Mouse (Mus musculus): ENCODE measurements around the gene Ly6g6d.

The Ly6g6d gene

DNA sequence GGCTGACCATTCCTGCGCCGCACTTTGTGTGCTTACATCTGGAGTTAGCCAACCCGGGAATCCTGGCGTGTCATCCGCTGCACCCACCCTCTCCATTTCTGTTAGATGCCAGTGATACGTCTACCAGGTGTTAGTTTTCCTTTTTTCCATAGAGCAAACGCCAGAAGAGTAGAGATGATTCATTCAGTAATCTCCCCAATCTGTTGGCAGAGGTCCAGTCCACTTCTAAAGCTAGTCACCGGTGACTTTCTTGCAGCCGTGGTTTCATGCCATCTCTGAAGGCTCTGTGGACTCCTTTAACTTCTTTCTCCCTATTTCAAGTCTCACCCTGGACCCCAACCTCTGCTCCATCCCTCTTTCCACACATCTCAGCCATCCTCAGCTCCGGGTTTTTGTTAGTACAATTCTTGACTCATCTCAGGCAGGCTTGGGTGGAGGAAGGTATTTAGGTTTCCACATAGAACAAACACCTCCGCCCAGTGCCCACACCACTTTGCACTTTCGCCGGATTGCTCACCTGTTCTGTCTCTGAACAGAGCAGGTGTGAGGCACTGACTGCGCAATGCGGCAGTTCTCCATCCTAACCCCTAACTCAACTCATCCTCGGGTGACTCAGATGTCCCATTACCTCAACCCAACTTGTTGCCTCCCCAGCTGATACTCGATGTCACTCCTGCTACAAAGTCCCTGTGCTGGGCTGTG is 9.5 kb downstream of the Ly6g6d start:
- DNase-seq (ENCODE audit: low spot score in 2 of 2): no peak

DNA sequence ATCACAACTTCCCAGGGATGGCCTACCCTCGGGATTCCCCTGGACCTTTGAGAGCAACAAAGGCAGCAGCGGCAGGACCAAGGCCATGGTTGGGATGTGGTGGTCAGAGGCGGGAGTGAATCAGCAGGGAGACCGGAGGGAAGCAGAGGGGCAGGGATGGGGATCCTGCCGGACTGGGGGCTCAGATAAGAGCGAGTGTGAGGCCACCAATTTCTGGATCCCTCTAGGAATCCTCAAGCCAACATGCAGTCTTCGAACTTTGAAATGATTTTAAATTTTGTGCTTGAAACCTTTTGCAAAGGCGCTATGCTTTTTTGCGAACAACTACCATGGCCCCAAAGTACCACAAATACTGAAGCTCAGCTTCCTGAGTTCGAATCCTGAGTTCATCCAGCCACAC is 11.8 kb downstream of the Ly6g6d start, which contains the start of gene Mpig6b:
Mpig6b (minus strand) TSS at position 101 of the 400 bp plus-strand sequence.
- no peak for DNase-seq (ENCODE audit: low spot score in 2 of 2)

DNA sequence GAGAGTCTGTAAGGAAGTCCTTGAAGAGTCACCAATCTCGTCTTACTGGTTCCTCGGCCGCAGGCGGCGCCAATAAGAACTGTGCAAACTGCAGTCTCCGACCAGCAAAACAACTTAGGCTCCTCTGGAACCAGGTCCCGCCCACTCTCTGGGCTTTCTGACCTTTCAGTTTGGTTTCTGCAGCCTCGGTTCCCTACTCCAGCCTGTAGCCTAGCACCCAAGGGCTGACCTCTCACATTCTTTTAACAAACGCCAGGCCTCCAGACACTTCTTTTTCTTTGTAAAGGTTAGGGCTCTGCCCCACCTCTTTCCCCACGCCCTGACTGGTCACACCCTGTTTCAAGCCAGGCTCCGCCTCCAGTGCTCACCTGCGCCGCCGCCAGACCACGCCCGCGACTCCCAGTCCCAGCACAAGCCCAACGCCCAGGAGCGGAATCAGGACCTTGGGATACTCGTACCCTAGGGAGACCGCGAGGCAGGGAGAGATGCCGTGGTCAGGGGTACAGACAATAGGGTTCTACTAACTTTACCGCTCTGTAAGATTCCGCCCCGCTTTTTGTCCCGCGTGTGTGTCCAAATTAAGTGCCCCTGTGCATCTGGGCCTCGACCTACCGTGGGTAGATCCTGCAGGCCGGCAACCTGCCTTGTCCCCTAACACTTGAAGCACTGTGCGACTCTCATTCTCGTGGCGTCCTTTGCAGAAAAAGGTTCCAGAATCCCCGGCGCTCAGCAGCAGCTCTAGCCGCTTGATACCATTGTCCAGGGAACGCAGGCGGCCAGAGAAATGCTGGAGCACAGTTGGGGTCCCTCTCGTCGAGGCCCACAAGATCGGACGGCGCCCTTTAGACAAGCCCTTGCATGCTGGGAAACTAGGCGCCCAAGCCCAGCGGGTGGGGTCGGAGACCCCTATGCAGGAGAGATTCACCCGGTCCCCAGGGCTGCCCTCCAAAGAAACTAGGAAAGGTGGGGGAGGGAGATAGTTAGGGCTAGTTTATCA is 12.6 kb downstream of the Ly6g6d start, which contains the start of gene Ly6g6c:
Ly6g6c (plus strand) TSS at position 438 of the 997 bp plus-strand sequence.
- DNase-seq (ENCODE audit: low spot score in 2 of 2): no peak

DNA sequence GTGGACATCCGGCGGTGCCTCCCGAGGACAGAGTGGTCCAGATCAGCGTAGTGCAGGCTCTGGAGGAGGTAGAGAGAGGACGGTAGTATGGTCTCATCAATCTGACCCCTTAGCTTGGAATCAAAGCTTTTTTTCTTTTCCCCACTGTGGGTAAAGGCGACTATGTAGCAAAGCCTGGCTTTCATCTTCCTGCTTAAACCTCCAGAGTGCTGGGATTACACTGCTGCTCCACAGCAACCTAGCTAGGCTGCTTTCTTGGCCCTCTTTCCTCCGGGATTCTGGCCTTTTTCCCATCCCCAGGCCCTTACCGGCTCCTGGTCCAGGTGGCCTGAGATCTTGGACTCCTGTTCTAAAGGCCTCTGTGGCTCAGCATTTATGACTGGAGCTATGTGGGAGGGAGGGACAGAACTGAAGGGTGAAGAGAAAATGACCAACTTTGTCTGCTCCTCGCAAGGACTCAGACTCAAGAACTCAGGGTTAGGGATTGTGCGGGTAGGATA is 13.4 kb downstream of the Ly6g6d start:
- no peak for DNase-seq (ENCODE audit: low spot score in 2 of 2)

DNA sequence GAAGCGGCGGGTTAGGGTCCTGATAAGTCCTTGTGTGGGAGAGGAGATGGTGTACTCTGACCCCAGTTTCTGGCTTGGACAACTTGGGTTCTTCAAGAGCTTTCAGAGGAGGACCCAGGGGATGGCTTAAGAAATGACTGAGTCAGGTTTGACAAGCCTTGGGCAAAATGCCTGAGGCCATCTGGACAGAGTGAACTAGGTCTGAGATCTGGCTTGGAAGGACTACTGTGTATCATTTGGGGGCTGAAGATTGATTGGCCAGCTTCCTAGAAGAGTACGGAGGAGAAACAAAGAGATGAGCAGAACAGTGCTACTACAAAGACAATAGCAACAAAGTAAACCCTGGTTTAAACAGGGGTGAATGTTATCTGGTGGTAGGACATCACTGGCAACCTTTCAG is 14.4 kb downstream of the Ly6g6d start:
- DNase-seq (ENCODE audit: low spot score in 2 of 2): no peak

DNA sequence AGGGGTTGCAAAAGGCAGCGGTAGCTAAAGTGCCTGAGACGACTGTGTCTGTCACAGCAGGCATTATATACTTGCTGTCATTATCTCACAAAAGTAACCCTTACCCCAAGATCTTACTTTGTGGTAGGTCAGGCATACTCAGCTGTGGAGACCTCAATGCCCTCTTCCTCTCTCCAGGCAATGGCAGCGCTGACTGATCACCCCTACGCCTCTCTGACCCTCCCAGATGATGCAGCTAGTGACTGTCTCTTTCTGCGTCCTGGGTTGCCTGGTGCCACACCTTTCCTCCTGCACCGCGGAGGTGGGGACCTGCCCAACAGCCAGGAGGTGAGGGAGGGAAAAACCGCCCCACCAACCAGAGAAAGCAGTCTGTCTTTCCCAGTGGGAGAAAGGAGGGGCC is 16.6 kb downstream of the Ly6g6d start:
- DNase-seq (ENCODE audit: low spot score in 2 of 2): no peak

DNA sequence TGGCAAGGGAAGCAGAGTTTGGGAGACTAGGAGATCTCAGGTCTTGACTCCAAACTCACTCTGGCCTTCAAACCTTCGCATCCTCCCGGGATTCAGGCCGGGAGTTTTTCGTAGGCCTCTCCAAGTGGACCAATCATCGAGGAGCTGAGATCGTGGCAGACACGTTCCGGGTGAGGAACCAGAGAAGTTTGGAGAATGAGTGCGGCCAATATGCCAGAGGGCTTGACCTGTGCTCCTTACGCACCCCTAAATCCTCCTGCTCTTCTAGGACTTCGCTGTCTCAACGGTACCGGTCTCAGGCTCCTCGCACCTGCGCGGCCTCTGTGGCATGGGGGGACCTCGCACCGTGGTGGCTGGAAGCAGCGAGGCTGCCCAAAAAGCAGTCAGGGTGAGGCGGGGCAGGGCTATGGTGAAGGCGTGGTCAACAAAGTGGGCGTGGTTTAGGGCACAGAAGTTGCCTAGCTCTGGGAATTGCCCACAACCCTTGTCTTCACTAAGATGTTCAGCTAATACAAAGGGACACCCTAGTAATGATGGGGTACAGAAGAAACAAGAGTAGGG is 17.0 kb downstream of the Ly6g6d start:
- no peak for DNase-seq (ENCODE audit: low spot score in 2 of 2)

DNA sequence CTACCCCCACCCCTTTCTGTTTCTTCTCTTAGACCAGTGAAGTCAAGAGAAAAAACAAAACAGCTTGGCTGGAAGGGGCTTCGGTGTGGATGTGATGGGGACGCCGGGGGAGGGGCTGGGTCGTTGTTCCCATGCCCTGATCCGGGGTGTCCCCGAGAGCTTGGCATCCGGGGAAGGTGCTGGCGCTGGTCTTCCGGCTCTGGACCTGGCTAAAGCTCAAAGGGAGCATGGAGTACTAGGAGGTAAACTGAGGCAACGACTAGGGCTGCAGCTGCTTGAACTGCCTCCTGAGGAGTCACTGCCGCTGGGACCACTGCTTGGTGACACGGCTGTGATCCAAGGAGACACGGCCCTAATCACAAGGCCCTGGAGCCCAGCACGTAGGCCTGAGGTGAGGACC is 17.8 kb downstream of the Ly6g6d start:
- DNase-seq (ENCODE audit: low spot score in 2 of 2): no peak

DNA sequence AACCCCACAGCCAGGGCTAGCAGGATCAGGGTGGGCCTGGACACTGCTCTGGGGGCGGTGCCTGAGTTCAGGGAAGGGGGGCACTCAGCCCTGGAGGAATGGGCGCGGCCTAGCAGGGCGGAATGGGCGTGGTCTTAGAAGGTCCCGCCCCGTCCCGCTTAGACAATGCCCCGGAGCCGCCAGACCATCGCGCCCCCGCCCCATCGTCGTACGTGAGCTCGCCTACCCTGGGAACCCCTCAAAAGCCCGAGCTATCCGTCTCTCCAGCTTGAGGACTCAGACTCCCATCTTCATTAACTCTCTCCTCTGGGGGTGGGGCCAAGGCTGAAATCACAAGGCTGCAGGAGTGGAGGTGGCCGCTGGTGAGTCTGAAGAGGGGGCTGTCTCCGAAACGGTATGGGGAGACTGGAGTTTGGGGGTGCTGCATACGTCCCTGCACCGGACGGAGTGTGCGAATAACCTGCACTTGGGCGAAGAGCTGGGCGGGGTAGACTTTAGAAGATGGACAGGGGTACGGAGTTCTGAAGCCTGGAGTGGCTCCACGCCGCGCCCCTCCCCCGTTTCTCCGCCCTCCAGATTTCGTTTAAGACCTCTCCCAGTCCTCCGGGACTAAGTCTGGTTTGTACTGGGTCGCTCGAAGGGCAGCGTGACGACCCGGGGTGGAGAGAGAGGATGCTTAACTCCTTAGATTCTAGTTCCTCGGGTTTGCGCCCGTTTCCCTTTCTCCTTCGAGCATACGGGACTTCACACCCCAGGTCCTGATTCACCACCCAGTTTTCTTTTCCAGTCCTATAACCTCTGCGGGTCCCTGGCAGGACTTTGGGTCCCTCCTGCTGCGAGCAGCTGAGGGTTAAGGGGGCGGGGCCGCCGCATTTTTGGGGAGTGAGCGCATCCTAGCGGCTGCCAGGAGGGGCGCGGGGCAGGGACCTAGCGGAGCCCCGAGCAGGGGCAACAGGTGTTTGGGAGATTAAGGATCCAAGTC is 18.7 kb downstream of the Ly6g6d start, which contains the start of gene Ddah2:
Ddah2 (plus strand) TSS at position 125 of the 982 bp plus-strand sequence.
- DNase-seq (ENCODE audit: low spot score in 2 of 2): peak; percentile 45 to 49

DNA sequence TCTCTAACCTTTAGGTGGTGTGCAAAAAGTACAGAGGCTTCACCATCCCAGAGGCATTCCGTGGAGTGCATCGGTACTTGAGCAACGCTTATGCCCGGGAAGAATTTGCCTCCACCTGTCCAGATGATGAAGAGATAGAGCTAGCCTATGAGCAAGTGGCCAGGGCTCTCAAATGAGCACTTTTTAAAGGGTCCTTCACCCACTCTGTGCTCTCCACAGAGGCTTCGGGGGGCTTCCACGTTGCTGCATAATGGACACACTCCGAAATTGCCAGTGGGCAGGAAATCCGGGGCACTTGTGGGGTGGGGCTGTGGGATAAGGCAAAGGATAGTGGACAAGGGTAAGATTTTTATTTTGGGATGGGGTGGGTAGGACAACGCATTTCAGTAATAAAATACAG is 19.5 kb downstream of the Ly6g6d start:
- no peak for DNase-seq (ENCODE audit: low spot score in 2 of 2)

DNA sequence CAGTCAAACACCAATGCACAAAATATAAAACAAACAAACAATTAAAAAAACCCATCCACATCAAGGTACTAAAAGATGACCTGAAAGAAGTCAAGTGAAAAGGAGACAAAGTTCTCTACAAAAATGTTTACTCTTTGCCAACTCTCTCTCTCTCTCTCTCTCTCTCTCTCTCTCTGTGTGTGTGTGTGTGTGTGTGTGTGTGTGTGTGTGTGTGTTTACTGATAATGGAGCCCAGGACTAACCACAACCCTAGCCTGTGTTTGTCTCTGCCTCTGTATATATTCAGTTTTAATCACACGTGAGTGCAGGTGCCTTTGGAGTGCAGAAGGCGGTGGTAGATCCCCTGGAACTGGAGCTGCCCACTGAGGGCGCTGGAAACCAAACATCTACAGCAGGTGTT is 20.8 kb downstream of the Ly6g6d start:
- DNase-seq (ENCODE audit: low spot score in 2 of 2): no peak

DNA sequence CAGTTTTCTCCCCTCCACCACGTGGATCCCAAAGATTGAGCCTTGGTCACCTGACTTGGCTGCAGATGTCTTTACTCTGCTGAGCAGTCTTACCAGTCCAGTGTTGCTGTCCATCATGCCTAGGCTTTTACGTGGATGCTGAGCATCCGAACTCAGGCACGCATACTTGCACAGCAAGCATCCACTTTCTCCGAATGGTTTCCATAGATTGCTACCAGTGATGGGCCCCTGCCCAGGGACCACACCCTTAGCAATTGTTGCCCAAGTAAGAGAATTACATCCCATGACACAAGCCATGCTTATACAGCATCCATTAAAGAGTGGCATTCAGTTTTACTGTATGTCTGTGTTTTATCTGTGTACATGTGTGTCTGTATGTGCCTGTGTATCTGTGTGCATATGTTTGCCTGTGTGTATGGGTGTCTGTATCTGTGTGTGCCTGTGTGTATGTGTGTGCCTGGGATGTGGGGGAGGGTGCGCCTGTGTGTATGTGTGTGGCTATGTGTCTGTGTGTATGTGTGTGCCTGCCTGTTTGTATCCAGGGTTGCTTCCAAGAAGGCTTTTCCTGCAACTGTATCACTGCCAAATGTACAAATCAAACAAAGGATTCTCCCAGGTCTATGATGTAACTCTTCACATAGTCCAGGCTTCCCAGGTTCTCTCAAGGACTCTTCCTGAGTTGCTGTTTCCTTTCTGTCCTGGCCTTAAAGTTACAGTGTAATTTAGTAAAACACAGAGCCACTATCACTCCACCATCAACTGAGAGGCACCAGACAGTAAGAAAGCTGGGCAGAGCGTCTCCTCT is 22.0 kb downstream of the Ly6g6d start:
- no peak for DNase-seq (ENCODE audit: low spot score in 2 of 2)

DNA sequence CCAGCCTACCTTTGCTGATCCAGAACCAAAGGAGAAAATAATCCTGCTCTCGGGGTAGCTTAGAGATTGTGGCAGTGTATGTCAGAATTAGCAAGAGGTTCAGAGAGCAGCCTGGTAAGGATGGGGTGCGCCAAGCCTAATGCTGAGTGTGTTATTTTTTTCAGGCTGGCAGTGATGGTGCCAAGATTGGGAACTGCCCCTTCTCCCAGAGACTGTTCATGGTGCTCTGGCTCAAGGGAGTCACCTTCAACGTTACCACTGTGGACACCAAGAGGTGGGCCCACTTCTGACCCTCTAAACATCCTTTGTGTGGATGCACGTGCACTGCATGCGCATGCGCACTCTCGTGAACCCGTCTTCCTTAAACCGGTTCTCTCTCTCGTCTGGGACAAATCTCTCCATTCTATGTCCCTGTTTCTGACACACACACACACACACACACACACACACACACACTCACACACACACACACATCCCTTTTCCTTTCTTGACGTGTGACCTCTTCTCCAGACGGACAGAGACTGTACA is 25.5 kb downstream of the Ly6g6d start:
- no peak for DNase-seq (ENCODE audit: low spot score in 2 of 2)

DNA sequence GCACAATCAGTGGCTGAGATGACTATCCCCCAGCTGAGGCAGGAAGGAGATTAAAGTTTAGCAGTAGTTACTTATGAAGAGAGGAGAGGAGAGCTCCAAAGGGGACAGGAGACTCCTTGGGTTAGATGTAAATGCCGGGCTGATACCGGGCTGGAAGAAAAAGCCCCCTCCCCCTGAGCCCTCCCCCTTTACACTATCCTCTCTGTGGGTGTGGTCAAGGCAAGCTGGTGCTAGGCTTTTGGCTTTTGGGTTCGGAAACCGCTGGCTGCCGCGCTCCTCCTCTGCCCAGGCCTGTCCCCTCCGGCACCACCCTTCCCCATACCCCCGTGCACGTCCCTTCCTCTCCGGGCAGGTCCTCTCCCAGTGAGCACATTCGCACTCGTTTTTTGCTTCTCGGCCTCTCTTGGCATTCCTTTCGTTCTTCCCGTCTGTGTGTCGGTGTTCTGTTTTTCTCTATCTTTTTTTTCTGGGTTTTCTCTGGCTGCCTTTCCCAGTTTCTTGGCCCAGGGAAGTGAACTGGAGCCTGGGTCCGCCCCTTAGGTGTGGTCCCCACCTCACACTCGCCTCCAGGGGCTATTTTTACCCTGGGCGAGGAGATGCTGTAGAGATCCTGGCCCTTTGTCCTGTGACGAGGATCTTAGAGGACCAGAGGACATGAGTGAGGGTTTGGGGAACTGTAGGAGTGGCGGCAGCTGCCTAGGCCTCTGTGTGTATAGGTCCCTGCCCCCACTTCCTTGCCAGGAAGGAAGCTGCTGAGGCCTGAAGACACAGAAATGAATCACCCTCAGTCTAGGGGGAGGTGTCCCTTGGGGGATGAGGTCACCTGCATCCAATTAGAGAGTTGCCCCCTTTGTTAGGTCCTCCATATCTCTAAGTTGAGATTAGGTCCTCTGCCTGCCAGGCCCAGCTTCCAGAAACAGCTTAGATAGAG is 26.4 kb downstream of the Ly6g6d start:
- DNase-seq (ENCODE audit: low spot score in 2 of 2): no peak

DNA sequence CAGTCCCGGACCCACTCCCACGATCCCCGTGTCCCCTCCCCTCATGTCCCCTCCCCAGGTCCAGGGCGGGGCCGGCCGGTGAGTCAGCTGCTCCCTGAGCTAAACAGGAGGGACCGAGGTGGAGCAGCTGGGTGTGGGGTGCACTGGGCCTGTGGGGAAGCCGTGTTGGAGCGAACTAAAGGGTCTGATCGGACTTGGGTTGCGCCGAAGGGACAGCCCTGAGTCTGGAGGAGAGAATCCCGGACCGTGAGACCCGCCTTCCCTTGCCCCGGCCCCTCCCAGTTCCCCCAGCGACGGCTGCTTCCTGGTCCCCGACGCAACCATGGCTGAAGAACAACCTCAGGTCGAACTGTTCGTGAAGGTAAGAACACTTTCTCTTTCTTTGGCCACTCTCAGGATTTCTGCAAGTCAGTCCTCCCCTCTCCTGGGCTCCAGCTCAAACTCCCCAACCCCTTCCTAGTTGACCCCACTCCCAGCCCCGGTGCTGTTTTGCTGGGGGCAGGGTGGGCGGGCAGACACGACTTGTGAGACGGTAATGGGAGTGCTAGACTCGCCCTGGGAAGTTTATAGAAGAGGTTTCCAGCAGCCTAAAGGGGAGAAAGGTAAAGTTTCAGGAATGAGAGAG is 27.6 kb downstream of the Ly6g6d start:
- no peak for DNase-seq (ENCODE audit: low spot score in 2 of 2)

DNA sequence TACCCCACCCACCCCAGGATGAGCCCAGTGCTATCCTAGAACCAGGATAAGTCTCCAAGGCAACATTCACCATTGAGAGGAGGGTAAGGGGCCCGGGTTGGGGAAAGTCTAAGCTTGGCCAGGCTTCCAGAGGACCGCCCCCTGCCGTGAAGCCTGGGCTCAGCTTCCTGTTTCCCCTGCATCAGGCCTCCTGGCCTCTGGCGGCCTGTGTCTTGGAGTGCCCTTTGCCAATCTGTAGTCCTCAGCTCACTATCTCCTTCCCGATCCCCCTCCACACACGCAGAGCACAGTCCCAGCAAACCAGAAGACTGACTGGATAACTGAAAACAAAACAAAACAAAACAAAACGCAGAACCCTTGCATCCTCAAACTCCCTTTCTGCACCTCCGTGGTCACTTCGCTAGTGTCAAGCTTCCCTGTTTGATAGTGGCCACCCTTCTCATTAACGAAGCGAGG is 28.3 kb downstream of the Ly6g6d start, which contains the start of gene Clic1:
Clic1 (plus strand) TSS at position 406 of the 456 bp plus-strand sequence.
- no peak for DNase-seq (ENCODE audit: low spot score in 2 of 2)

DNA sequence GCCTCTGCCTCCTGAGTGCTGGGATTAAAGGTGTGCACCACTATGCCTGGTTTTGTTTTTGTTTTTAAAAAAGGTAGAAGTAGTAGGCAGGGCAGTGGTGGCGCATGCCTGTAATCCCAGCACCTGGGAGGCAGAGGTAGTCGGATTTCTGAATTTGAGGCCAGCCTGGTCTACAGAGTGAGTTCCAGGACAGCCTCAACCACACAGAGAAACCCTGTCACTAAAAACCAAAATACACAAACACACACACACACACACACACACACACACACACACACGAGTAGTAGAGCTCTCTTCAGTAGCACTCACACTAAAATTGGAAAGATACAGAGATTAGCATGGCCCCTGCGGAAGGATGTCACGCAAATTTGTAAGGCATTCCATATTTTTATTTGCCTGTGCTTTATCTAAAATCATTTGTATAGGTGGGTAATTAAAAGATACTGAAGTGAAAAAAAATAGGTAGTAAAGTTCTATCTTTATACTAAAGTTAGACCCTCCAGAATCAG is 28.9 kb downstream of the Ly6g6d start:
- DNase-seq (ENCODE audit: low spot score in 2 of 2): no peak
